Mouse (Mus musculus): ENCODE data around the gene Mrpl19. TPM values are rescaled to one million over a fixed set of nuclear protein-coding genes. Genes with fewer than 3 reads are reported as not detected.

The Mrpl19 gene
- 33.3 and 39.9 TPM in 2 replicates for polyA plus RNA-seq (2015; fragmentation: Nextera tagmentation; extraction: Ambion mirVana)

- H3K36me3 ChIP-seq: peaks cover 32% of the 10 kb centered on the region
- H3K9ac ChIP-seq: peak within 1 kb of the TSS; percentile 85
- peak; percentile 95 for ATAC-seq (ENCODE audit: borderline replicate concordance, extremely low read depth, low FRiP score, low TSS enrichment)
- H3K9me3 ChIP-seq: no peaks in the 10 kb centered on the region
- no peaks in the 10 kb centered on the region for H3K27me3 ChIP-seq
- H3K27ac ChIP-seq: no peak within 1 kb of the TSS
- H3K4me3 ChIP-seq: peak within 1 kb of the TSS; percentile 95
- peaks cover 8% of the 10 kb centered on the region for H3K4me1 ChIP-seq
- under 1% methylated on average over 44 of the region's 44 CpGs for whole genome bisulfite sequencing
- H3K4me2 ChIP-seq: peak within 1 kb of the TSS; percentile 69
These were observed at the start of gene Mrpl19 for GRCm38 (mm10) chr6:81965296-81966067. Mrpl19 (minus strand) TSS chr6:81965958.

GRCm38 (mm10) chr6:82012392-82012791 lies 46.6 kb upstream of the Mrpl19 start:
- WGBS: 71% methylated on average over 1 of the region's 1 CpGs
- Histone ChIP-seq H3K36me3 (no peaks in the 10 kb centered on the region), H3K4me1 (no peaks in the 10 kb centered on the region), H3K9ac (no peak overlapping the region), H3K27me3 (no peaks in the 10 kb centered on the region), H3K9me3 (no peaks in the 10 kb centered on the region), H3K4me2 (no peak overlapping the region), H3K4me3 (no peak overlapping the region), H3K27ac (no peak overlapping the region)
- no peak for ATAC-seq (ENCODE audit: borderline replicate concordance, extremely low read depth, low FRiP score, low TSS enrichment)

GRCm38 (mm10) chr6:81990049-81990810 lies 24.5 kb upstream of the Mrpl19 start:
- no peak overlapping the region for H3K4me3 ChIP-seq
- no peaks in the 10 kb centered on the region for H3K9me3 ChIP-seq
- no peak overlapping the region for H3K9ac ChIP-seq
- H3K36me3 ChIP-seq: no peaks in the 10 kb centered on the region
- peak overlapping the region; percentile 14; the same call in 1 of the 2 replicates for H3K4me2 ChIP-seq
- H3K27me3 ChIP-seq: no peaks in the 10 kb centered on the region
- H3K27ac ChIP-seq: peak overlapping the region; percentile 41
- 41% methylated on average over 20 of the region's 20 CpGs for WGBS
- ATAC-seq (ENCODE audit: borderline replicate concordance, extremely low read depth, low FRiP score, low TSS enrichment): 0 out of 2 replicates have a peak, but pooled peaks have one; percentile 13
- peaks cover 14% of the 10 kb centered on the region for H3K4me1 ChIP-seq

- no peak overlapping the region for H3K4me2 ChIP-seq
- WGBS: 86% methylated on average over 5 of the region's 5 CpGs
These were observed 22.6 kb upstream of the Mrpl19 start for GRCm38 (mm10) chr6:81988341-81988740.

GRCm38 (mm10) chr6:81987580-81987979 lies 21.8 kb upstream of the Mrpl19 start:
- no peaks in the 10 kb centered on the region for H3K9me3 ChIP-seq
- peak overlapping the region; percentile 26 for H3K27ac ChIP-seq
- ATAC-seq (ENCODE audit: borderline replicate concordance, extremely low read depth, low FRiP score, low TSS enrichment): no peak

More at GRCm38 (mm10) chr6:81988341-81988740, 22.6 kb upstream of the Mrpl19 start:
- Histone ChIP-seq H3K9me3 (no peaks in the 10 kb centered on the region), H3K4me1 (peaks cover 14% of the 10 kb centered on the region), H3K36me3 (no peaks in the 10 kb centered on the region), H3K4me3 (no peak overlapping the region), H3K27ac (no peak overlapping the region), H3K27me3 (no peaks in the 10 kb centered on the region), H3K9ac (no peak overlapping the region)
- no peak for ATAC-seq (ENCODE audit: borderline replicate concordance, extremely low read depth, low FRiP score, low TSS enrichment)

GRCm38 (mm10) chr6:81987010-81987409 lies 21.3 kb upstream of the Mrpl19 start:
- Histone ChIP-seq H3K4me2 (no peak overlapping the region), H3K4me1 (peaks cover 14% of the 10 kb centered on the region), H3K27me3 (no peaks in the 10 kb centered on the region), H3K9ac (0 out of 2 replicates have a peak overlapping the region, but pooled peaks have one; percentile 10), H3K9me3 (no peaks in the 10 kb centered on the region), H3K27ac (0 out of 2 replicates have a peak overlapping the region, but pooled peaks have one; percentile 26), H3K36me3 (no peaks in the 10 kb centered on the region), H3K4me3 (no peak overlapping the region)
- WGBS: 0% methylated on average over 9 of the region's 9 CpGs
- ATAC-seq (ENCODE audit: borderline replicate concordance, extremely low read depth, low FRiP score, low TSS enrichment): peak; percentile 68; the same call in 1 of the 2 replicates

More at GRCm38 (mm10) chr6:81987580-81987979, 21.8 kb upstream of the Mrpl19 start:
- WGBS: 62% methylated on average over 3 of the region's 3 CpGs
- H3K4me1 ChIP-seq: peaks cover 14% of the 10 kb centered on the region
- H3K4me3 ChIP-seq: no peak overlapping the region
- no peaks in the 10 kb centered on the region for H3K27me3 ChIP-seq
- no peaks in the 10 kb centered on the region for H3K36me3 ChIP-seq
- H3K4me2 ChIP-seq: no peak overlapping the region
- H3K9ac ChIP-seq: 0 out of 2 replicates have a peak overlapping the region, but pooled peaks have one; percentile 10

- Histone ChIP-seq H3K4me3 (no peak overlapping the region), H3K27me3 (no peaks in the 10 kb centered on the region), H3K27ac (no peak overlapping the region), H3K36me3 (no peaks in the 10 kb centered on the region), H3K4me2 (no peak overlapping the region), H3K9me3 (no peaks in the 10 kb centered on the region), H3K4me1 (peaks cover 14% of the 10 kb centered on the region), H3K9ac (no peak overlapping the region)
- ATAC-seq (ENCODE audit: borderline replicate concordance, extremely low read depth, low FRiP score, low TSS enrichment): peak; percentile 1; the same call in 1 of the 2 replicates
- 28% methylated on average over 5 of the region's 5 CpGs for WGBS
These were observed 20.8 kb upstream of the Mrpl19 start for GRCm38 (mm10) chr6:81986599-81986998.

- 84% methylated on average over 8 of the region's 8 CpGs for WGBS
- Histone ChIP-seq H3K9me3 (no peaks in the 10 kb centered on the region), H3K36me3 (no peaks in the 10 kb centered on the region), H3K9ac (no peak overlapping the region), H3K4me3 (no peak overlapping the region), H3K4me2 (no peak overlapping the region), H3K27me3 (no peaks in the 10 kb centered on the region), H3K4me1 (peaks cover 14% of the 10 kb centered on the region), H3K27ac (no peak overlapping the region)
- no peak for ATAC-seq (ENCODE audit: borderline replicate concordance, extremely low read depth, low FRiP score, low TSS enrichment)
These were observed 20.4 kb upstream of the Mrpl19 start for GRCm38 (mm10) chr6:81986171-81986570.

GRCm38 (mm10) chr6:81979286-81979685 lies 13.5 kb upstream of the Mrpl19 start:
- no peaks in the 10 kb centered on the region for H3K9me3 ChIP-seq
- H3K27ac ChIP-seq: no peak overlapping the region
- 79% methylated on average over 4 of the region's 4 CpGs for WGBS
- no peak overlapping the region for H3K4me3 ChIP-seq
- ATAC-seq (ENCODE audit: borderline replicate concordance, extremely low read depth, low FRiP score, low TSS enrichment): no peak
- H3K36me3 ChIP-seq: no peaks in the 10 kb centered on the region
- no peak overlapping the region for H3K9ac ChIP-seq
- H3K4me2 ChIP-seq: no peak overlapping the region
- no peaks in the 10 kb centered on the region for H3K4me1 ChIP-seq
- no peaks in the 10 kb centered on the region for H3K27me3 ChIP-seq

- H3K27ac ChIP-seq: no peak overlapping the region
- H3K4me1 ChIP-seq: no peaks in the 10 kb centered on the region
- no peak overlapping the region for H3K4me3 ChIP-seq
- WGBS: 31% methylated on average over 7 of the region's 7 CpGs
- H3K27me3 ChIP-seq: no peaks in the 10 kb centered on the region
- H3K36me3 ChIP-seq: no peaks in the 10 kb centered on the region
- no peak overlapping the region for H3K4me2 ChIP-seq
- ATAC-seq (ENCODE audit: borderline replicate concordance, extremely low read depth, low FRiP score, low TSS enrichment): no peak; the same call in 1 of the 2 replicates
- H3K9ac ChIP-seq: no peak overlapping the region
- no peaks in the 10 kb centered on the region for H3K9me3 ChIP-seq
These were observed 10.3 kb upstream of the Mrpl19 start for GRCm38 (mm10) chr6:81975971-81976621.

- Histone ChIP-seq H3K27me3 (no peaks in the 10 kb centered on the region), H3K9ac (no peak overlapping the region), H3K4me2 (no peak overlapping the region), H3K36me3 (no peaks in the 10 kb centered on the region), H3K4me3 (no peak overlapping the region), H3K27ac (no peak overlapping the region), H3K9me3 (no peaks in the 10 kb centered on the region), H3K4me1 (no peaks in the 10 kb centered on the region)
- no peak for ATAC-seq (ENCODE audit: borderline replicate concordance, extremely low read depth, low FRiP score, low TSS enrichment)
- WGBS: 81% methylated on average over 8 of the region's 8 CpGs
These were observed 6.8 kb upstream of the Mrpl19 start for GRCm38 (mm10) chr6:81972595-81972994.
